Mouse (Mus musculus) forelimb bud, embryonic 11.5 days (tissue): ENCODE results near the gene Olfr390.

ENCODE experiments used
- DNase-seq: peaks from one replicate; pipeline ENCODE4 v3.0.0-alpha.2; 2012; ENCODE audit warnings: low read depth, low spot score

Olfr390 gene

GRCm38 (mm10) chr11:73782664-73783063 is at the start of gene Olfr390:
TSS of gene Olfr390 (plus strand) at chr11:73782964.
- DNase-seq, result no peak

DNA sequence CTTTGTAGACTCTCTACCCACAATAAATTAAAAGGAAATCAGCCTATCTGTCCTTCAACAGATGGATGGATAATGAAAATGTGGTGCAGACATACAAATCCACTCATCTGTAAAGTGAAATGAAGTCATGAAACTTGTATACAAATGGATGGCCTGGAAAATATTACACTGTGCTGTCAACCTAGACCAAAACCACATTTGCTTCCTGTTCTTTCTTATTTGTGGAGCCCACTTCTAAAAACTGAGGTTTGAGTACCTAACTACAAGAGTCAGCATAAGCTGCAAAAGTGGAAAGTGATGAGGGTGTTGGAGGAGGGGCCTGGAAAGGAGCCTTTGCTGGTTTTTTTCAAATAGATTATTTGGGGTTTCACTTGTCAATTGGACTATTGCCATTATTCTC is 23.6 kb upstream of the Olfr390 start:
- DNase-seq, result no peak

- DNase-seq, result no peak
These were observed 2.2 kb upstream of the Olfr390 start, which contains the start of gene Olfr389 for GRCm38 (mm10) chr11:73780613-73781012. TSS of gene Olfr389 (minus strand) at chr11:73780713.

DNA sequence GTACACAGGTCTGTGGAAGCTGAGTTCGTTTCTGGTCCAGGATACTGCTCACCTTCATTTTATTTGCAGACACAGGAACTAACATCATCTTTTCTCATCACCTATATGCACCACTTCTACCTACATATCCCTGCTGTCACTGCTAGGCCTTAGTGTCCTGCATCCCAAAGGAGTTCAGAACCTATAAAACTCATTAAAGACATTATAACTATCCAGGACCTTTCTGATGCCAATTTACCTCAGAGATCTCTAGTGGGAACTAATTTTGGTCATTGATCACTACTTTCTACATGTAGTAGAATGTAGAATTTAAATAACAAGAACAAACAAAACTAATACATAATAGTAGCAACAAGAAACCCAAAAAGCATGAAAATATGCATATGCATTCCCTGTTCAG is 20.2 kb downstream of the Olfr390 start, which contains the start of gene Olfr391-ps:
Gene Olfr391-ps, minus strand, starts transcription at position 101 of the 400 bp plus-strand sequence.
- DNase-seq, result no peak

DNA sequence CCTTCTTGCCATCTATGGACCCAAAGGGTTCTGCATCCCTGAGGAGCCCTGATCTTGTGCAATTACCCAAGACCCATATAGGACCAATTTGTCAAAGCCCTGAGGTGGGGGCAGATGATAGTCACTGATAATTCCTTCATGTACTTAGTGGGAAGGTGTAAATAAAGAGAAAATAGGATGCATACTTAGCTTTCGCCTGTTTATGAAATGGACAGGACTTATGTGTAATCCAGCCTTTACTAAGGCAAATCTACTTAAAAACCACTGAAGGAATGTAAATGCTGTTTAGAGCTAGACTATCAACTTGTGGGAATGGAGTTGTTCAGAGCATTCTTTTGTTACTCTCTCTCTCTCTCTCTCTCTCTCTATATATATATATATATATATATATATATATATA is 34.2 kb downstream of the Olfr390 start, which contains the start of gene Olfr392:
Gene Olfr392, minus strand, starts transcription at position 101 of the 400 bp plus-strand sequence.
- no peak for DNase-seq
